9 mouse cellular contexts compared by ENCODE assay signal in the genomic region with DNA sequence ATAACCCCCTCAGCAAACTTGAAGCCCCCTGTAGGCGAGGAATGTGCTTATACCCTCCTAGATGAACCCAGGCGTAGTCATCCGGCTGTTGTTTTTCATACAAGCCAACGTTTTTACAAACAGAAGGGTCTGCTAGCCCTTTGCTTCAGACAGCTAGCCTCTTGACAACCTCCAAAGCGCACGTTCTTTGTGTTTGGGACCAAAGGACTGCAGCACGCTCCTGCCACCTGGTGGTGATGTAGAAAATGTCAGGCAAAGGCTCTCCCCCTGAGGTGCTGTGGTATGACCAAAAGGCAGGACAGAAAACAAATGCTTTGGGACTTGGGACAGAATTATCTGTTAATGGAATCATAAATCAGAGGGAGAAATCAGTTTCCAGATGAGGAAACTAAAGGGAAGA.
A peak's percentile ranks its signal among the peaks of the same experiment; 100 is the strongest.
DNase-seq lines count a peak whose midpoint lies in the region; ATAC-seq lines count a peak whose summit lies in the region.
"Had no signal": no experiment of that assay in that cellular context is flagged by ENCODE, and none has a peak within 500 bp of the region (broad histone marks: within the 10 kb centered on the region; RNA-seq: fewer than 3 reads in every experiment).

No protein-coding gene starts in this region.

- H3K27ac ChIP-seq in embryonic facial prominence, embryonic 11.5 days (replicated peaks; ENCODE audit: low read depth, low read length), result no peak overlapping the region
- H3K27ac ChIP-seq in heart, embryonic 10.5 days, result no peak overlapping the region
- H3K27ac ChIP-seq: embryonic facial prominence, embryonic 12.5 days had no signal

- no peak overlapping the region for H3K9ac ChIP-seq in embryonic facial prominence, embryonic 11.5 days (replicated peaks; ENCODE audit: low read length)
- H3K9ac ChIP-seq: embryonic facial prominence, embryonic 12.5 days had no signal

- H3K4me2 ChIP-seq in embryonic facial prominence, embryonic 11.5 days (ENCODE audit: low read depth, low read length), result no peak overlapping the region
- H3K4me2 ChIP-seq: embryonic facial prominence, embryonic 12.5 days had no signal

- no peaks in the 10 kb centered on the region for H3K9me3 ChIP-seq in embryonic facial prominence, embryonic 11.5 days (replicated peaks; ENCODE audit: control insufficient read depth, low read length)
- no peaks in the 10 kb centered on the region for H3K9me3 ChIP-seq in heart, embryonic 10.5 days
- H3K9me3 ChIP-seq: embryonic facial prominence, embryonic 12.5 days had no signal

- DNase-seq in A20 (ENCODE audit: low read depth, low spot score), result peak; percentile 51
- DNase-seq in adrenal gland, postnatal 25 days, result peak; percentile 79
- DNase-seq in embryonic facial prominence, embryonic 11.5 days (ENCODE audit: low spot score), result peak; percentile 90
- DNase-seq in heart, embryonic 10.5 days (ENCODE audit: low spot score), result peak; percentile 78
- DNase-seq in kidney, postnatal 25 days, result peak; percentile 57 to 73
- peak; percentile 49 to 54 for DNase-seq in lung, adult 18-20 months
- DNase-seq in ovary, adult 18-20 months (ENCODE audit: low spot score), result peak; percentile 11
- peak; percentile 34 to 69 for DNase-seq in thymus, postnatal 10 days (ENCODE audit: low spot score in 2 of 2)

- WGBS in embryonic facial prominence, embryonic 11.5 days, result 4% methylated on average over 7 of the region's 7 CpGs
- 4% methylated on average over 7 of the region's 7 CpGs for WGBS in heart, embryonic 10.5 days

- H3K4me1 ChIP-seq in embryonic facial prominence, embryonic 11.5 days (ENCODE audit: control insufficient read depth, insufficient read depth, low read length), result no peaks in the 10 kb centered on the region
- H3K4me1 ChIP-seq in heart, embryonic 10.5 days, result peaks cover 5% of the 10 kb centered on the region; the same call in 1 of the 2 replicates
- H3K4me1 ChIP-seq: embryonic facial prominence, embryonic 12.5 days had no signal

- no peak overlapping the region for H3K4me3 ChIP-seq in embryonic facial prominence, embryonic 11.5 days (ENCODE audit: low read depth, low read length)
- no peak overlapping the region for H3K4me3 ChIP-seq in heart, embryonic 10.5 days
- H3K4me3 ChIP-seq: embryonic facial prominence, embryonic 12.5 days had no signal

- H3K36me3 ChIP-seq in embryonic facial prominence, embryonic 11.5 days (replicated peaks; ENCODE audit: control insufficient read depth, insufficient read depth, low read depth, low read length), result no peaks in the 10 kb centered on the region
- no peaks in the 10 kb centered on the region for H3K36me3 ChIP-seq in heart, embryonic 10.5 days
- H3K36me3 ChIP-seq: embryonic facial prominence, embryonic 12.5 days had no signal

- H3K27me3 ChIP-seq in embryonic facial prominence, embryonic 11.5 days (ENCODE audit: control insufficient read depth, insufficient read depth, low read length), result no peaks in the 10 kb centered on the region
- no peaks in the 10 kb centered on the region for H3K27me3 ChIP-seq in heart, embryonic 10.5 days (ENCODE audit: insufficient read depth, poor library complexity, severe bottlenecking)
- H3K27me3 ChIP-seq: embryonic facial prominence, embryonic 12.5 days had no signal

- ATAC-seq in embryonic facial prominence, embryonic 11.5 days (replicated peaks; ENCODE audit: insufficient number of reproducible peaks, low FRiP score, low TSS enrichment, low read depth), result no peak; the same call in 1 of the 2 replicates

Comparison
In these comparisons a context has a peak if more than half of its experiments do, and no peak if none do; other contexts are left out.
1. DNase-seq: peak in every context shown above with its lines; median percentile 90 in embryonic facial prominence, embryonic 11.5 days; 79 in adrenal gland, postnatal 25 days; 78 in heart, embryonic 10.5 days; 65 in kidney, postnatal 25 days; 52 in lung, adult 18-20 months; 52 in thymus, postnatal 10 days; 51 in A20; 11 in ovary, adult 18-20 months.